9 mouse cellular contexts compared by ENCODE assay signal in genomic region chr8:13160691-13161090, GRCm38 (mm10). TPM values are rescaled to one million over a fixed set of nuclear protein-coding genes. Genes with fewer than 3 reads are reported as not detected.
DNase-seq lines count a peak whose midpoint lies in the region; ATAC-seq and TF ChIP-seq lines count a peak whose summit lies in the region.
"Had no signal": no experiment of that assay in that cellular context is flagged by ENCODE, and none has a peak within 500 bp of the region (broad histone marks: within the 10 kb centered on the region; RNA-seq: fewer than 3 reads in every experiment).

No protein-coding gene starts in this region.

- no peaks in the 10 kb centered on the region for H3K9me3 ChIP-seq in heart, embryonic 13.5 days
- H3K9me3 ChIP-seq in CH12.LX (replicated peaks; ENCODE audit: low read length): no peaks in the 10 kb centered on the region
- H3K9me3 ChIP-seq in forebrain, embryonic 16.5 days (ENCODE audit: control insufficient read depth, low read length): no peaks in the 10 kb centered on the region
- H3K9me3 ChIP-seq in megakaryocyte, embryonic 14.5 days: no peaks in the 10 kb centered on the region

- no peak for TF ChIP-seq EP300 in CH12.LX (IDR thresholded peaks at IDR 0.05; ENCODE audit: low read length)

- peak overlapping the region; percentile 99 for H3K9ac ChIP-seq in heart, embryonic 13.5 days
- no peak overlapping the region; the same call in 1 of the 2 replicates for H3K9ac ChIP-seq in CH12.LX (ENCODE audit: insufficient read depth, low read depth)
- H3K9ac ChIP-seq in forebrain, embryonic 16.5 days (replicated peaks; ENCODE audit: low read depth, low read length): peak overlapping the region; percentile 18; the same call in 1 of the 2 replicates

- 0 out of 2 replicates have a peak overlapping the region, but pooled peaks have one; percentile 88 for H3K27ac ChIP-seq in heart, embryonic 13.5 days (replicated peaks)
- no peak overlapping the region for H3K27ac ChIP-seq in CH12.LX (ENCODE audit: insufficient read depth, low read depth)
- H3K27ac ChIP-seq in forebrain, embryonic 16.5 days (ENCODE audit: low read length): no peak overlapping the region

- peak overlapping the region; percentile 88 for H3K4me2 ChIP-seq in heart, embryonic 13.5 days
- peak overlapping the region; percentile 73; the same call in 1 of the 2 replicates for H3K4me2 ChIP-seq in CH12.LX (ENCODE audit: insufficient read depth, low read depth, poor library complexity, severe bottlenecking)
- no peak overlapping the region for H3K4me2 ChIP-seq in forebrain, embryonic 16.5 days (ENCODE audit: low read length)

- peaks cover 23% of the 10 kb centered on the region; the same call in 1 of the 2 replicates for H3K79me2 ChIP-seq in CH12.LX (replicated peaks; ENCODE audit: control insufficient read depth, extremely low read depth, insufficient read depth, poor library complexity, severe bottlenecking)

- TF ChIP-seq RAD21 in CH12.LX (IDR thresholded peaks at IDR 0.05; ENCODE audit: low read depth, low read length): no peak

- DNase-seq in heart, postnatal 14 days: no peak
- no peak for DNase-seq in CH12.LX (ENCODE audit: extremely low read depth)
- DNase-seq in B cell, adult 2 months: no peak
- no peak for DNase-seq in kidney, postnatal 4 days
- DNase-seq: cerebellum, adult 18-20 months had no signal

- WGBS in heart, embryonic 13.5 days: 85% methylated on average over 3 of the region's 3 CpGs
- WGBS in forebrain, embryonic 16.5 days: 84% methylated on average over 3 of the region's 3 CpGs

- dilution Hi-C loops in CH12.LX (cut with MboI; ENCODE audit: extremely low pct_ligation_motif_present, extremely low pct_unique_long_range_greater_than_20kb, low sequenced_read_pairs): no loop called here

- in situ Hi-C loops in CH12.LX (cut with MboI; ENCODE audit: low pct_ligation_motif_present, low pct_unique_long_range_greater_than_20kb, low sequenced_read_pairs): no loop called here

- no peak for TF ChIP-seq CTCF in CH12.LX (conservative IDR thresholded peaks at IDR 0.05 in 1 of 2, IDR thresholded peaks at IDR 0.05 in 1 of 2; ENCODE audit: low read depth in 2 of 2, low read length in 2 of 2)

- H3K27me3 ChIP-seq in heart, embryonic 13.5 days (replicated peaks): no peaks in the 10 kb centered on the region
- peaks cover 18% of the 10 kb centered on the region for H3K27me3 ChIP-seq in CH12.LX (replicated peaks)
- no peaks in the 10 kb centered on the region for H3K27me3 ChIP-seq in forebrain, embryonic 16.5 days (replicated peaks; ENCODE audit: control insufficient read depth, insufficient read depth, low read length)
- no peaks in the 10 kb centered on the region for H3K27me3 ChIP-seq in megakaryocyte, embryonic 14.5 days (replicated peaks)

- intact Hi-C loops in heart, postnatal 14 days (cut with DNase I): loop anchor here (5.0 kb wide), 1 partner anchor 53 kb away; the partner anchor contains the start of genes Cul4a and Pcid2

- no peaks in the 10 kb centered on the region; the same call in 1 of the 2 replicates for H3K36me3 ChIP-seq in heart, embryonic 13.5 days
- H3K36me3 ChIP-seq in CH12.LX (replicated peaks in 1 of 2; ENCODE audit: control insufficient read depth in 1 of 2, insufficient read depth in 1 of 2, low read length in 1 of 2): peaks cover 0 to 11% of the 10 kb centered on the region in 2 experiments
- no peaks in the 10 kb centered on the region for H3K36me3 ChIP-seq in forebrain, embryonic 16.5 days (ENCODE audit: control insufficient read depth, insufficient read depth)
- H3K36me3 ChIP-seq in megakaryocyte, embryonic 14.5 days (replicated peaks; ENCODE audit: low read length): peaks cover 22% of the 10 kb centered on the region

- ATAC-seq in heart, embryonic 13.5 days (ENCODE audit: extremely low read depth, insufficient number of reproducible peaks, low FRiP score, low TSS enrichment): no peak
- no peak for ATAC-seq in forebrain, embryonic 16.5 days
- no peak for ATAC-seq in CD4-positive, CD25-positive, alpha-beta regulatory T cell, adult 4 months

- H3K4me3 ChIP-seq in heart, embryonic 13.5 days: peak overlapping the region; percentile 100
- H3K4me3 ChIP-seq in CH12.LX (replicated peaks in 1 of 3; ENCODE audit: low read depth in 2 of 3, low read length in 2 of 3, poor library complexity in 1 of 3): no peak overlapping the region
- H3K4me3 ChIP-seq in forebrain, embryonic 16.5 days (replicated peaks; ENCODE audit: low read length): no peak overlapping the region
- peak overlapping the region; percentile 98 for H3K4me3 ChIP-seq in megakaryocyte, embryonic 14.5 days (replicated peaks)

- no peak for TF ChIP-seq POLR2A in CH12.LX (IDR thresholded peaks at IDR 0.05; ENCODE audit: low read depth, low read length)

- H3K4me1 ChIP-seq in heart, embryonic 13.5 days: peaks cover 47% of the 10 kb centered on the region
- peaks cover 9 to 40% of the 10 kb centered on the region in 2 experiments for H3K4me1 ChIP-seq in CH12.LX (ENCODE audit: control insufficient read depth in 1 of 2, insufficient read depth in 2 of 2)
- H3K4me1 ChIP-seq in forebrain, embryonic 16.5 days (replicated peaks; ENCODE audit: control insufficient read depth, insufficient read depth, low read length): peaks cover 21% of the 10 kb centered on the region
- peaks cover 90% of the 10 kb centered on the region for H3K4me1 ChIP-seq in megakaryocyte, embryonic 14.5 days

TF ChIP-seq in CH12.LX, 34 proteins besides CTCF, POLR2A, EP300 and RAD21:
- TF ChIP-seq NRF1 (IDR thresholded peaks at IDR 0.05; ENCODE audit: low read depth, low read length): no peak

RNA-seq across cellular contexts. Expression of gene Lamp1, which starts 1.7 kb away (rescaled TPM):
- 305 and 332 TPM in 2 replicates for polyA plus RNA-seq in heart, embryonic 13.5 days (2015; fragmentation: Nextera tagmentation; extraction: Ambion mirVana)
- 100 to 1,000 TPM; 328 to 332 TPM for total RNA-seq in heart, postnatal 14 days (2021)
- total RNA-seq in CH12.LX (2012; rRNA removed) (67.0 and 69.4 TPM in 2 replicates), CH12.LX (2014; rRNA removed) (51.0 and 56.7 TPM in 2 replicates)
- 64.3 TPM in 2 replicates for polyA plus RNA-seq in CH12.LX (2012; ENCODE audit: insufficient read length, low read depth)
- 241 and 271 TPM in 2 replicates for polyA plus RNA-seq in forebrain, embryonic 16.5 days (2015; fragmentation: Nextera tagmentation; extraction: Ambion mirVana)
- 228 and 359 TPM in 2 replicates for polyA plus RNA-seq in megakaryocyte, embryonic 14.5 days (2012; ENCODE audit: insufficient read depth, low replicate concordance)
- polyA plus RNA-seq in CD4-positive, CD25-positive, alpha-beta regulatory T cell, adult 4 months (2017; shearing (Covaris generic)): 10 to 100 TPM; 12.6 to 25.2 TPM

RNA-seq across cellular contexts. Expression of gene Grtp1, which starts 39.7 kb away (rescaled TPM):
- polyA plus RNA-seq in heart, embryonic 13.5 days (2015; fragmentation: Nextera tagmentation; extraction: Ambion mirVana): 17.1 and 19.9 TPM in 2 replicates
- total RNA-seq in heart, postnatal 14 days (2021): 1 to 10 TPM; 2.8 to 2.9 TPM
- 0.04 TPM in 2 replicates for total RNA-seq in CH12.LX (2012; rRNA removed)
- not detected in 2 replicates for total RNA-seq in CH12.LX (2014; rRNA removed)
- 0.13 and 0.19 TPM in 2 replicates for polyA plus RNA-seq in CH12.LX (2012; ENCODE audit: insufficient read length, low read depth)
- 19.7 and 21.1 TPM in 2 replicates for polyA plus RNA-seq in forebrain, embryonic 16.5 days (2015; fragmentation: Nextera tagmentation; extraction: Ambion mirVana)
- 16.8 and 26.7 TPM in 2 replicates for polyA plus RNA-seq in megakaryocyte, embryonic 14.5 days (2012; ENCODE audit: insufficient read depth, low replicate concordance)
- 1 to 10 TPM; 2.8 to 3.2 TPM for polyA plus RNA-seq in CD4-positive, CD25-positive, alpha-beta regulatory T cell, adult 4 months (2017; shearing (Covaris generic))

RNA-seq across cellular contexts. Expression of gene Cul4a, which starts 55.3 kb away (rescaled TPM):
- 99.5 and 102 TPM in 2 replicates for polyA plus RNA-seq in heart, embryonic 13.5 days (2015; fragmentation: Nextera tagmentation; extraction: Ambion mirVana)
- 10 to 100 TPM; 78.0 to 78.3 TPM for total RNA-seq in heart, postnatal 14 days (2021)
- total RNA-seq in CH12.LX (2012; rRNA removed) (21.4 and 23.9 TPM in 2 replicates), CH12.LX (2014; rRNA removed) (25.6 and 27.0 TPM in 2 replicates)
- 14.1 and 15.6 TPM in 2 replicates for polyA plus RNA-seq in CH12.LX (2012; ENCODE audit: insufficient read length, low read depth)
- polyA plus RNA-seq in forebrain, embryonic 16.5 days (2015; fragmentation: Nextera tagmentation; extraction: Ambion mirVana): 70.1 and 80.9 TPM in 2 replicates
- 5.8 and 14.3 TPM in 2 replicates for polyA plus RNA-seq in megakaryocyte, embryonic 14.5 days (2012; ENCODE audit: insufficient read depth, low replicate concordance)
- polyA plus RNA-seq in CD4-positive, CD25-positive, alpha-beta regulatory T cell, adult 4 months (2017; shearing (Covaris generic)): 10 to 100 TPM; 20.3 to 20.5 TPM

RNA-seq across cellular contexts. Expression of gene Pcid2, which starts 55.4 kb away (rescaled TPM):
- polyA plus RNA-seq in heart, embryonic 13.5 days (2015; fragmentation: Nextera tagmentation; extraction: Ambion mirVana): 24.2 and 25.7 TPM in 2 replicates
- total RNA-seq in heart, postnatal 14 days (2021): 10 to 100 TPM in 1 of 2 experiments, 1 to 10 TPM in 1; 8.8 to 10.7 TPM
- total RNA-seq in CH12.LX (2012; rRNA removed) (21.6 and 24.2 TPM in 2 replicates), CH12.LX (2014; rRNA removed) (23.1 and 23.9 TPM in 2 replicates)
- polyA plus RNA-seq in CH12.LX (2012; ENCODE audit: insufficient read length, low read depth): 28.5 and 32.5 TPM in 2 replicates
- polyA plus RNA-seq in forebrain, embryonic 16.5 days (2015; fragmentation: Nextera tagmentation; extraction: Ambion mirVana): 51.6 and 53.8 TPM in 2 replicates
- 10.0 and 25.2 TPM in 2 replicates for polyA plus RNA-seq in megakaryocyte, embryonic 14.5 days (2012; ENCODE audit: insufficient read depth, low replicate concordance)
- 10 to 100 TPM; 38.6 to 56.6 TPM for polyA plus RNA-seq in CD4-positive, CD25-positive, alpha-beta regulatory T cell, adult 4 months (2017; shearing (Covaris generic))

Comparison
In these comparisons a context has a peak if more than half of its experiments do, and no peak if none do; other contexts are left out.
1. H3K4me3 ChIP-seq: peak in heart, embryonic 13.5 days (single experiment) and megakaryocyte, embryonic 14.5 days (single experiment); none in CH12.LX (0 of 3) and forebrain, embryonic 16.5 days (single experiment).